Mouse (Mus musculus): ENCODE data around the gene Agfg1. TPM values are rescaled to one million over a fixed set of nuclear protein-coding genes. Genes with fewer than 3 reads are reported as not detected.

Agfg1 gene
- polyA plus RNA-seq, 1 experiment from 2014 or later, result 42.9 TPM

Small RNAs within 50 kb of the gene (microRNA-seq; reads per million reads assigned to microRNA genes)
- not detected for gene Gm22396

Other genes with a start within 250 kb of the Agfg1 start
- 434 and 467 TPM in 2 replicates for gene Mff, start 114.6 kb upstream of the Agfg1 start, polyA plus RNA-seq (2014; fragmentation: Nextera tagmentation; extraction: Ambion mirVana)
- gene Tm4sf20, start 71.0 kb upstream of the Agfg1 start, polyA plus RNA-seq (2014; fragmentation: Nextera tagmentation; extraction: Ambion mirVana), result not detected in 2 replicates
- not detected in 2 replicates for gene Gm47791, start 68.2 kb upstream of the Agfg1 start, polyA plus RNA-seq (2014; fragmentation: Nextera tagmentation; extraction: Ambion mirVana)
- gene A030005L19Rik, start 73.8 kb downstream of the Agfg1 start, polyA plus RNA-seq (2014; fragmentation: Nextera tagmentation; extraction: Ambion mirVana), result not detected in 2 replicates
- not detected in 2 replicates for gene A030014E15Rik, start 85.4 kb downstream of the Agfg1 start, polyA plus RNA-seq (2014; fragmentation: Nextera tagmentation; extraction: Ambion mirVana)
- gene Gm6217, start 91.9 kb downstream of the Agfg1 start, polyA plus RNA-seq (2014; fragmentation: Nextera tagmentation; extraction: Ambion mirVana), result not detected in 2 replicates
- not detected in 2 replicates for gene A030003K21Rik, start 103.9 kb downstream of the Agfg1 start, polyA plus RNA-seq (2014; fragmentation: Nextera tagmentation; extraction: Ambion mirVana)
- not detected in 2 replicates for gene Gm7544, start 116.5 kb downstream of the Agfg1 start, polyA plus RNA-seq (2014; fragmentation: Nextera tagmentation; extraction: Ambion mirVana)
- gene Gm47955, start 120.8 kb downstream of the Agfg1 start, polyA plus RNA-seq (2014; fragmentation: Nextera tagmentation; extraction: Ambion mirVana), result not detected in 2 replicates
- not detected in 2 replicates for gene Gm47959, start 161.1 kb downstream of the Agfg1 start, polyA plus RNA-seq (2014; fragmentation: Nextera tagmentation; extraction: Ambion mirVana)
- 0.98 and 1.5 TPM in 2 replicates for gene Slc19a3, start 199.0 kb downstream of the Agfg1 start, polyA plus RNA-seq (2014; fragmentation: Nextera tagmentation; extraction: Ambion mirVana)
- not detected in 2 replicates for gene Krtap28-10, start 203.0 kb downstream of the Agfg1 start, polyA plus RNA-seq (2014; fragmentation: Nextera tagmentation; extraction: Ambion mirVana)
- gene Gm47969, start 205.4 kb downstream of the Agfg1 start, polyA plus RNA-seq (2014; fragmentation: Nextera tagmentation; extraction: Ambion mirVana), result not detected in 2 replicates
- gene A030005K14Rik, start 219.9 kb downstream of the Agfg1 start, polyA plus RNA-seq (2014; fragmentation: Nextera tagmentation; extraction: Ambion mirVana), result not detected in 2 replicates
- gene Krtap28-13, start 221.4 kb downstream of the Agfg1 start, polyA plus RNA-seq (2014; fragmentation: Nextera tagmentation; extraction: Ambion mirVana), result not detected in 2 replicates

Measured in hindbrain, embryonic 14.5 days (tissue).